Mouse (Mus musculus) heart, postnatal 0 days (tissue): ENCODE results near the gene Atp13a4. TPM values are rescaled to one million over a fixed set of nuclear protein-coding genes. Genes with fewer than 3 reads are reported as not detected.

Source experiments
- ATAC-seq: fragments of 200-750 bp; cut with Nextera tagmentation; 2 replicates; pipeline ENCODE4 v1.8.0; 2017; ENCODE audit warnings: low read depth, moderate number of reproducible peaks, moderate library complexity; ENCODE audit not compliant: insufficient read depth
- DNase-seq: peaks from one replicate; pipeline ENCODE4 v3.0.0-alpha.2; 2016; ENCODE audit warnings: low spot score
- H3K27ac ChIP-seq: fragments of 300-500 bp; sonication (generic); 2 replicates; pipeline ENCODE4 v1.5.1; 2014; ENCODE audit warnings: low read depth, mild to moderate bottlenecking
- H3K27me3 ChIP-seq: fragments of 300-500 bp; sonication (generic); 2 replicates; pipeline ENCODE4 v1.6.1; 2014; ENCODE audit warnings: low read length, mixed read lengths; ENCODE audit not compliant: control insufficient read depth, insufficient read depth
- H3K36me3 ChIP-seq: fragments of 300-500 bp; sonication (generic); replicated peaks from 2 replicates; pipeline ENCODE4 v1.6.1; 2014; ENCODE audit warnings: low read length, mixed read lengths; ENCODE audit not compliant: control insufficient read depth, insufficient read depth
- H3K4me1 ChIP-seq: fragments of 300-500 bp; sonication (generic); 2 replicates; pipeline ENCODE4 v1.6.1; 2014; ENCODE audit warnings: antibody characterized with exemption; ENCODE audit not compliant: control insufficient read depth, insufficient read depth
- H3K4me2 ChIP-seq: fragments of 300-500 bp; sonication (generic); 2 replicates; pipeline ENCODE4 v1.6.1; 2014; ENCODE audit warnings: low read depth, mild to moderate bottlenecking, low read length, moderate library complexity
- H3K4me3 ChIP-seq: fragments of 300-500 bp; sonication (generic); 2 replicates; pipeline ENCODE4 v1.5.1; 2014; ENCODE audit warnings: low read depth, low read length
- H3K9ac ChIP-seq: fragments of 300-500 bp; sonication (generic); replicated peaks from 2 replicates; pipeline ENCODE4 v1.6.1; 2014; ENCODE audit warnings: low read depth, low read length, mixed read lengths
- H3K9me3 ChIP-seq: fragments of 300-500 bp; sonication (generic); replicated peaks from 2 replicates; pipeline ENCODE4 v1.6.1; 2016; ENCODE audit warnings: low read length; ENCODE audit not compliant: control insufficient read depth
- CTCF ChIP-seq: IDR thresholded peaks from 2 replicates; pipeline ENCODE4 v1.5.1; 2016; ENCODE audit warnings: antibody characterized with exemption, control low read depth, low read depth
- EP300 ChIP-seq: IDR thresholded peaks from 2 replicates; pipeline ENCODE4 v1.6.1; 2016; ENCODE audit warnings: antibody characterized with exemption, low read depth
- WGBS: fragments of 180-500 bp; shearing (Covaris S2); extraction: QIAGEN DNeasy Blood & Tissue Kit; methylation state at CpG from one replicate; pipeline ENCODE4 v1.1.7; 2014; 5-methylcytosine and 5-hydroxymethylcytosine counted together
- polyA plus RNA-seq: library from polyadenylated mRNA; unstranded; fragments of >200 nt; fragmentation: Nextera tagmentation; extraction: Ambion mirVana; gene quantifications from 2 replicates; pipeline ENCODE4 v1.2.1, GENCODE M21; 2015
- total RNA-seq: library from RNA; depleted of rRNA; stranded (reverse); fragments of >200 nt; gene quantifications from 2 replicates; pipeline ENCODE4 v1.2.3, GENCODE M21; 2014; ENCODE audit warnings: low replicate concordance

The Atp13a4 gene
- total and polyA plus RNA-seq, 2 experiments from 2014 or later, result not detected

GRCm38 (mm10) chr16:29574013-29574412 is 29.3 kb upstream of the Atp13a4 start:
- no peak overlapping the region for H3K27ac ChIP-seq
- 45% methylated on average over 4 of the region's 4 CpGs for WGBS
- TF ChIP-seq CTCF, result no peak
- TF ChIP-seq EP300, result no peak

DNA sequence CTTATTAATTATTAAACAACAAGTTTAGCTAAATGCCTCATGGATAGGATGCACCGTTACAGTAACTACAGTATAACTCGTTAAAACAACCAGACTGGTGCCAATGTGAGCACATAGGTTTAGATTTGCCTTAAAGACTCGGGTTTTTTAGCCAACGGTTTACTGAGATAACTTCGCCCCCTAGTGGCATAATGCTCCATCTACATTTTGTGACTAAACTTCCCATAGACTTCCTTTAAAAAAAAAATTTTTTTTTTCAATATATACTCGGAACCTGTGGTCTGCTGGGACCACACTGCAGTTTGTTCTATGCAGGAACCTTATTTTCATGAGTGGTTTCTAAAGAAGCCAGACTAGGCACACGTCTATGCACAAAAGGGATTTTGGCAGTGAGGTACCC is 16.2 kb upstream of the Atp13a4 start:
- Histone ChIP-seq H3K27ac (no peak overlapping the region), H3K4me3 (peak overlapping the region; percentile 30), H3K9me3 (no peaks in the 10 kb centered on the region), H3K27me3 (no peaks in the 10 kb centered on the region), H3K4me2 (peak overlapping the region; percentile 67), H3K4me1 (no peaks in the 10 kb centered on the region), H3K9ac (no peak overlapping the region), H3K36me3 (no peaks in the 10 kb centered on the region)
- WGBS, result 3% methylated on average over 7 of the region's 7 CpGs
- DNase-seq, result peak; percentile 62
- ATAC-seq, result no peak
- TF ChIP-seq CTCF (peak; percentile 60), EP300 (no peak)

More at GRCm38 (mm10) chr16:29574013-29574412, 29.3 kb upstream of the Atp13a4 start:
- no peaks in the 10 kb centered on the region for H3K9me3 ChIP-seq
- no peak overlapping the region for H3K9ac ChIP-seq
- H3K4me2 ChIP-seq, result no peak overlapping the region
- no peak for ATAC-seq
- H3K36me3 ChIP-seq, result no peaks in the 10 kb centered on the region
- no peaks in the 10 kb centered on the region for H3K4me1 ChIP-seq
- H3K27me3 ChIP-seq, result no peaks in the 10 kb centered on the region
- DNase-seq, result no peak
- H3K4me3 ChIP-seq, result no peak overlapping the region

GRCm38 (mm10) chr16:29560454-29560853 is 15.8 kb upstream of the Atp13a4 start:
- TF ChIP-seq EP300, result no peak
- no peak for TF ChIP-seq CTCF
- Histone ChIP-seq H3K9ac (no peak overlapping the region), H3K9me3 (no peaks in the 10 kb centered on the region), H3K27me3 (no peaks in the 10 kb centered on the region), H3K27ac (no peak overlapping the region), H3K36me3 (no peaks in the 10 kb centered on the region), H3K4me3 (peak overlapping the region; percentile 30), H3K4me2 (peak overlapping the region; percentile 67), H3K4me1 (no peaks in the 10 kb centered on the region)
- DNase-seq (no peak), ATAC-seq (no peak)
- 14% methylated on average over 10 of the region's 10 CpGs for WGBS

DNA sequence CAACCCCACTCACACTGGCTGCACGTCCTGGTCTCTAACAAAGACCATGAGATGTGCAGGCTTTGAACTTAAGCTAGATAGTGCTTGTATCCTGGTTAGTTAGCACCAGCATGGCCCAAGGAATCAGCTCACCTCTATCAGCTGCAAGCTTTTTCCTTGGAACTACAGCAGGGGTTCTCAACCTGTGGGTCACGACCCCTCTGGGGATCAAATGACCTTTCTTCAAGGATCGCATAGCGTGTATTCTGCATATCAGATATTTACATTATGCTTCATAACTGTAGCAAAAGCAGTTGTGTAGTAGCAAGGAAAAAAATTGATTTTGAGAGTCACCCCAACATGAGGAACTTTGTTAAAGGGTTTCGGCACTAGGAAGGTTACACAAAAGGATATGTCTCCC is 15.0 kb upstream of the Atp13a4 start:
- DNase-seq (no peak), ATAC-seq (no peak)
- Histone ChIP-seq H3K4me1 (no peaks in the 10 kb centered on the region), H3K27me3 (no peaks in the 10 kb centered on the region), H3K27ac (no peak overlapping the region), H3K9ac (no peak overlapping the region), H3K36me3 (no peaks in the 10 kb centered on the region), H3K4me3 (no peak overlapping the region), H3K9me3 (no peaks in the 10 kb centered on the region), H3K4me2 (no peak overlapping the region)
- WGBS, result 80% methylated on average over 5 of the region's 5 CpGs
- TF ChIP-seq EP300 (no peak), CTCF (no peak)

- WGBS, result 62% methylated on average over 11 of the region's 11 CpGs
- Histone ChIP-seq H3K4me3 (no peak overlapping the region), H3K36me3 (no peaks in the 10 kb centered on the region), H3K27ac (no peak overlapping the region), H3K27me3 (no peaks in the 10 kb centered on the region), H3K4me2 (no peak overlapping the region), H3K9me3 (no peaks in the 10 kb centered on the region), H3K9ac (no peak overlapping the region), H3K4me1 (no peaks in the 10 kb centered on the region)
- no peak for ATAC-seq
- no peak for TF ChIP-seq EP300
- no peak for TF ChIP-seq CTCF
- DNase-seq, result no peak
These were observed 3.4 kb downstream of the Atp13a4 start for GRCm38 (mm10) chr16:29541261-29541683.

DNA sequence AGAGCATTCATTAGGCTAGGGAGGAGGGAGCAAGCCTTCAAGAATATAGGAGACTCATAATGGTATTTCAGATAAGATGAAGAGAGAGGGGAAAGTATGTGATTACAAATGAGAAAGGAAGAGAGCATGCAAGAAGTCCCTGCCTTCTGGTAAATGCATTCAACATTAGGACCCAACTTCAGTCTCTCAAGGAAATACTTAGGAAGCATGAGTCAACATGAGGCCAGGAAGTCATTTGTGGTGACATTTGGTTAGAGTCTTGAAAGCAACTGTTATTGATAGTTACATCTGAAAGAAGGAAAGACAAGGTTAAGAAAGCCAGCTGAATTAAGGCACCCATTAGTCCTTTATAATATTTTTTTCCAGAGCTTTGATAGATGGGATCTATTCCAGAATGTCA is 4.8 kb downstream of the Atp13a4 start:
- Histone ChIP-seq H3K4me1 (no peaks in the 10 kb centered on the region), H3K4me2 (no peak overlapping the region), H3K9me3 (no peaks in the 10 kb centered on the region), H3K9ac (no peak overlapping the region), H3K27me3 (no peaks in the 10 kb centered on the region), H3K27ac (no peak overlapping the region), H3K4me3 (no peak overlapping the region), H3K36me3 (no peaks in the 10 kb centered on the region)
- DNase-seq, result no peak
- no peak for ATAC-seq
- TF ChIP-seq EP300 (no peak), CTCF (no peak)
